Mouse (Mus musculus) bone marrow, adult 2 months (tissue): ENCODE results near the gene Pcif1. TPM values are rescaled to one million over a fixed set of nuclear protein-coding genes. Genes with fewer than 3 reads are reported as not detected.
"Not testable (repeated sequence)": the region's sequence is repeated elsewhere in the genome, so short reads cannot be mapped to it uniquely, and the experiment has no call there.

Experiments
- H3K27ac ChIP-seq: fragments of 200-500 bp; 2 replicates; pipeline ENCODE4 v1.5.1; 2012; ENCODE audit warnings: low read depth, mild to moderate bottlenecking, control low read depth, inconsistent platforms, low read length; ENCODE audit not compliant: control insufficient read depth, poor library complexity, insufficient read depth
- H3K4me1 ChIP-seq: fragments of 200-500 bp; 2 replicates; pipeline ENCODE4 v1.6.1; 2011; ENCODE audit warnings: low read length; ENCODE audit not compliant: control insufficient read depth, insufficient read depth
- H3K4me3 ChIP-seq: fragments of 200-500 bp; replicated peaks from 2 replicates; pipeline ENCODE3; 2011; ENCODE audit warnings: mild to moderate bottlenecking, low read depth, low read length, control low read depth; ENCODE audit not compliant: control insufficient read depth
- CTCF ChIP-seq: fragments of 200-500 bp; IDR thresholded peaks from 2 replicates; pipeline ENCODE4 v1.5.1; 2011; ENCODE audit warnings: low read length, control low read depth; ENCODE audit not compliant: control insufficient read depth, insufficient read depth
- POLR2A ChIP-seq: fragments of 200-500 bp; IDR thresholded peaks from 2 replicates; pipeline ENCODE4 v1.6.1; 2011; ENCODE audit warnings: low read depth, mild to moderate bottlenecking, control low read depth, low read length, borderline replicate concordance; ENCODE audit not compliant: control insufficient read depth
- WGBS: fragments of 180-500 bp; shearing (Covaris S2); methylation state at CpG from one replicate; pipeline ENCODE4 v1.1.7; 2018; 5-methylcytosine and 5-hydroxymethylcytosine counted together
- polyA plus RNA-seq: library from polyadenylated mRNA; stranded (reverse); fragments of >200 nt; gene quantifications from 2 replicates; pipeline ENCODE4 v1.2.4, GENCODE M21; 2011; ENCODE audit warnings: low replicate concordance; ENCODE audit not compliant: missing spikeins, insufficient read depth, insufficient read length

Pcif1 gene
- polyA plus RNA-seq, 1 experiment: 31.6 TPM

DNA sequence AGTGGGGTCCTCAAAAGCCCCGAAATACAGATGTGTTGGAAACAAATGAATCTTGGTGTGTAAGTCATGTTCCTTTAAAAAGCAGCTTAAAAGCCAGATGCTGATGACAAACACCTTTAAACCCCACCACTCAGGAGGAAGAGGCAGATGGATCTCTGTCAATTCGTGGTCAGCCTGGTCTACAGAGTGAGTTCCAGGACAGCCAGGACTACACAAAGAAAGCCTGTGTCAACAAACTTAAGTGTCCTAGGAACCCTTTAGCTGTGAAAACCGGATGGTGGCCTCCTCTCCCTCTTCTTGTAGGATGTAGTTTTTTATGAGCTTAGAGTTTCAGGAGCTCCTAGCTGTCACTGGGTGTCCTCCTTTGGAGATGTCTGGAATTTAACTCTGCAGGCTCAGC, 5.5 kb upstream of the Pcif1 start:
- WGBS: 60% methylated on average over 3 of the region's 3 CpGs
- H3K27ac ChIP-seq: no peak overlapping the region
- TF ChIP-seq POLR2A: no peak
- no peak for TF ChIP-seq CTCF
- H3K4me1 ChIP-seq: peaks cover 4% of the 10 kb centered on the region; the same call in 1 of the 2 replicates
- H3K4me3 ChIP-seq: no peak overlapping the region

DNA sequence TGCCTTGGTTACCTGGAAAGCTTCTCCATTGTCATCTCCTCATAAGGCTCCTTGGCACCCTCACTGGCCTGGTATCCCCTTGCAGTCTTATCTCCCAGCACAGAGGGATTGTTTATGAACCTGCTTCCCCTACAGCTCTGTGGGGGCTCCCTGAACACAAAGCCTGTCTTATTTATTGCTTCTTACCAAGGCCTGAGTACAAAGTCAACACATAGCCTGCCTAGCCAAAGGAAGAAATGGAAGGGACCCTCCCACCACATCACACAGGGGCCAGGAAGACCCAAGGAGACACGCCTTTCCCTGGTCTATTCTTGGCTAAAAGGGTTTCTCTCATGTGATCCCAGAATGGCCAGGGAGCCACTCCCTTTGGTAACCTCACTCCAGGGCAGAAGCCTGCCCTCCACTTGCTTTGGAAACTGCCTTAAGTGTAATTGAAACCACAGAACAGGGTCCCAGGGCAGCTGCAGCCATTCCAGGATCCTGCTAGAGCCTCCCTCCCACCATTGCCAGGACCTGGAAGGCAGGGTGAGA, 4.8 kb upstream of the Pcif1 start:
- H3K4me3 ChIP-seq: no peak overlapping the region
- TF ChIP-seq CTCF (no peak), POLR2A (no peak)
- peaks cover 2% of the 10 kb centered on the region; the same call in 1 of the 2 replicates for H3K4me1 ChIP-seq
- H3K27ac ChIP-seq: no peak overlapping the region
- WGBS: 51% methylated on average over 1 of the region's 1 CpGs

- not testable (repeated sequence) for H3K4me1 ChIP-seq, H3K27ac ChIP-seq, H3K4me3 ChIP-seq
- WGBS: 65% methylated on average over 2 of the region's 2 CpGs
These were observed 3.5 kb upstream of the Pcif1 start for GRCm38 (mm10) chr2:164875648-164876047.

GRCm38 (mm10) chr2:164877376-164878215, 1.5 kb upstream of the Pcif1 start:
- 70% methylated on average over 11 of the region's 11 CpGs for WGBS
- not testable (repeated sequence) for H3K27ac ChIP-seq, H3K4me1 ChIP-seq, H3K4me3 ChIP-seq

DNA sequence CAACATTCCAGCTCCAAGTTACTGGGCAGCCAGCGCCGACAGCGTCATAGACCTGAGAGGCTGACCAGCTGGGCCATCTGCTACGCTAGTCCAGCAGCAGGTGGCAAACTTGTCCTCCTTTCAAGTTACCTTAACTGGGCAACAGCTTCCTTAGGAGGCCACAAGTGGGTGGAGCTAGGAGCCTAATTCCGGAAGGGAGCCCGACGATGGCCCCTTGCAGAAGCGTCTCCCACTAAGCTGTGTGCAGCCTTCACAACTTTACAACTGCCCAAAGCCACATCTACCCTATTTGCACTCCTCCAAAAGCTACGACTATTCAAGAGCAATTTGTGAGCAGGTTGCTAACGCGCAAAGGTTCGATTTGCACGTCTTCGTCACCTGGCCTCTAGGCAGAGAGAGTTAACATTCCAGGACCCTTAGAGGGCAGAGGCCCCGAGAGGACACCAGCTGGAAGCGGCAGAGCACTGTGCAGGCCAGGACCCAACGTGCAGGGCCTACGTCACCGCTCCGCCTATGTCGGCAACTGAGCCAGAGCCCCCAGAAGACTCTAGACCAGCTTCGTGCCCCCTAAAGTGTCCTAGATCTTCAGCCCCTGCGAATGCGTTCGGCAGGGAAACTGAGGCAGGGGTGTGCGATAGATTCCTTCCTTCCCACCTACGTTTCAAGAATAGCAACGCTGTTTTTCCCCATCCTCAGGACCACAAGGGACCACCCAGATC, 436 bp upstream of the Pcif1 start:
- TF ChIP-seq CTCF (peak; percentile 50; the same call in 1 of the 2 replicates), POLR2A (peak; percentile 49; the same call in 1 of the 2 replicates)
- Histone ChIP-seq H3K27ac (peak overlapping the region; percentile 100), H3K4me3 (peak overlapping the region; percentile 91), H3K4me1 (peaks cover 2% of the 10 kb centered on the region; the same call in 1 of the 2 replicates)
- 1% methylated on average over 28 of the region's 28 CpGs for WGBS

DNA sequence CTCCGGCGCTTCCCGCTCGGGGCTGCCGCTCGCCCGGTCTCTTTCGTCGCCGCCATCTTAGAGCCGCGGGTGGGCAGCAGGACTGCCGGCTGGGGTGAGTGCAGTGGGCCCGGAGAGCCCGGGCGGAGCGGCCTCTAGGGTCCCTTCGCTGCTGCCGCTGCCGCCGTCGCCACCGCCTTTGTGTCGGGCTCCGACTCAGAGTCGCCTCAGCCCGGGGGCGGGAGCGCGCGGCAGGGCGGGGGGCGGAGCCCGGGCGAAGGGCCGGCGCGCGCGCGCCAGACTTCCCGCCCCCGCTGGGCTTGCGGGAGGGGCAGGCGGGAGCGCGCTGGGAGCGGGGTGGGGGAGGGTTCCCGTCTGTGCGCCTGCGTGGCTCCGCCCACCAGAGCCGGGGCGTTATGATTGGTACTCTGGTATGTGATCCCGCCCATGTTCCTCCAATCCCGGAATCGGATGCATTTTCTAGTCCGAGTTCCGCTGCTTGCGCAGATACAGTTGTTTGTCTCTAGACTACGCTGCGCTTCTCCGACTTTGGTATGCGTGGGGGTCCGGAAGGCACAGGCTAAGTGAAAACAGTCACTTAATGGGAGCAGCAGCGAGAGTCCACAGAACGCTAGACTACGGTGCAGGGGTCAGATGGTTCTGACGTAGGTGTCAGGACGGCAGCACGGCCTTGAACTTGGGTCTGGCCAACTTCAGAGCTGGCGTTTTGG, 619 bp downstream of the Pcif1 start:
- Histone ChIP-seq H3K27ac (peak overlapping the region; percentile 100), H3K4me1 (peaks cover 2% of the 10 kb centered on the region; the same call in 1 of the 2 replicates), H3K4me3 (peak overlapping the region; percentile 91)
- under 1% methylated on average over 71 of the region's 72 CpGs for WGBS
- TF ChIP-seq POLR2A: peak; percentile 33; the same call in 1 of the 2 replicates
- TF ChIP-seq CTCF: 0 out of 2 replicates have a peak, but pooled peaks have one; percentile 1

GRCm38 (mm10) chr2:164882619-164883018, 3.5 kb downstream of the Pcif1 start:
- 82% methylated on average over 9 of the region's 9 CpGs for WGBS
- peaks cover 2% of the 10 kb centered on the region; the same call in 1 of the 2 replicates for H3K4me1 ChIP-seq
- no peak overlapping the region for H3K27ac ChIP-seq
- H3K4me3 ChIP-seq: no peak overlapping the region
- TF ChIP-seq POLR2A: no peak
- no peak for TF ChIP-seq CTCF

DNA sequence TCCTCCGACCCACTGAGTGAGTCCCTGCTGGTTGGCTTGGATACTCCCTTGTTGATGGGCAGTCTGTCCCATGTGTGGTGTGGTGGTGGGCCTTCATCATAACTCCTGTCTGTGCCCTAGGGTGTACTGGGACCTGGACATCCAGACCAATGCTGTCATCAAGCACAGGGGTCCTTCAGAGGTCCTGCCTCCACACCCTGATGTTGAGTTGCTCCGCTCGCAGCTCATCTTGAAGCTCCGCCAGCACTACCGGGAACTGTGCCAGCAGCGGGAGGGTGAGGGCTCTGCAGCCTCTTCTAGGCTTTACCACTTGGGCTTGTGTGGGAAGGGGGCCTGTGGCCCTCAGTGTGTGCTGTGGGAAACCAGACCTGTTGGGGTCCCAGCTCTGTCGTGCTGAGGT, 6.7 kb downstream of the Pcif1 start:
- Histone ChIP-seq H3K4me3 (no peak overlapping the region), H3K27ac (no peak overlapping the region), H3K4me1 (no peaks in the 10 kb centered on the region)
- no peak for TF ChIP-seq CTCF
- TF ChIP-seq POLR2A: no peak
- WGBS: 72% methylated on average over 7 of the region's 7 CpGs
